Mouse (Mus musculus) ES-Bruce4 (cell line): ENCODE results near the gene Adtrp.

Source experiments
- CTCF ChIP-seq: IDR thresholded peaks from one replicate; pipeline ENCODE4 v1.8.1; 2011; ENCODE audit warnings: low read depth, low read length
- EP300 ChIP-seq: IDR thresholded peaks from 2 replicates; pipeline ENCODE4 v1.6.1; 2011; ENCODE audit warnings: low read depth, low read length; ENCODE audit not compliant: insufficient read depth
- POLR2A ChIP-seq: IDR thresholded peaks from one replicate; pipeline ENCODE4 v1.8.1; 2011; ENCODE audit warnings: low read length; ENCODE audit not compliant: insufficient read depth

- no peak for TF ChIP-seq CTCF
- no peak for TF ChIP-seq POLR2A
- no peak for TF ChIP-seq EP300
Observed at GRCm38 (mm10) chr13:41807815-41808214, 39.7 kb downstream of the Adtrp start.
